Mouse (Mus musculus) embryonic fibroblast, embryonic 13.5 days (primary cell): ENCODE data around the gene Emx1.

ENCODE experiments used
- CTCF ChIP-seq: IDR thresholded peaks from 2 replicates; pipeline ENCODE4 v1.5.1; 2011; ENCODE audit warnings: mild to moderate bottlenecking, control low read depth, low read length, moderate library complexity, borderline replicate concordance; ENCODE audit not compliant: insufficient read depth
- POLR2A ChIP-seq: IDR thresholded peaks from 2 replicates; pipeline ENCODE4 v1.6.1; 2011; ENCODE audit warnings: low read depth, mild to moderate bottlenecking, control low read depth, low read length, moderate library complexity

DNA sequence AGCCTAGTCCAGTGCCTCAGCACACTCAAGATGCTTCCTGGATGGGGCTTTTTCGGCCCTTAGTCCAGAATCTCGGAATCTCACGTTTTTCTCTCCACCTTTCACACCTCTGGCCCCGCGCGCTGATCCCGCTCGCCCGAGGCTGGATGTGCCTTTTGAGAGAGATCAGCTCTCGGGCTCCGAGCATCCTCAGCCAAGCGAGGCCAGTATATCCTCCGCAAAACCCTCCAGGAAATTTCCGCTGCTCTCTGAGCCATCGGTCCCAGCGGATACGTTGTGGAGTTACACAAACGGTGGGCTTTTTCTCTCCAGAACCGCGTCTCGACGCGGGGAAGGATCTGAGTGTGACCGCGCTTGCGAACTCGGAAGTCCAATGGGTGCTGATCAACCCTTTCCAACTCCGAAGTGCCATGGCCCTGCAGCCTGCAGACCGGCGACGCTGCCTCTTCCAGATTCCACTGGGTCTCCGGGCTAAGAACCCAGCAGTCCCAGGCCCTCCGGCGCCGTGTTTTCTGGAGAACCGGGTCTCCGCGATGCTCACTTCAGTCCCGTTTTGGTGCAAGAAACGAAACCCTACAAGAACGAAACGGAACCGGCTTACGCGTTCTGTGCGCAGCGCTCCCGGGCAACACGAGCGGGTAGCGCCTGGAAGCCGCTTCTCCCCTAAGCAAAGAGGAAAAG, 2.8 kb downstream of the Emx1 start:
- TF ChIP-seq CTCF (no peak), POLR2A (no peak)
